Mouse (Mus musculus): ENCODE measurements around the gene Rab20. TPM values are rescaled to one million over a fixed set of nuclear protein-coding genes. Genes with fewer than 3 reads are reported as not detected.

Gene Rab20
- total and polyA plus RNA-seq, 2 experiments from 2014 or later = 52.0 to 84.5 TPM

GRCm38 (mm10) chr8:11487229-11487628 lies 8.7 kb upstream of the Rab20 start:
- Histone ChIP-seq H3K9me3 (replicated peaks; ENCODE audit: control insufficient read depth, low read length) (no peaks in the 10 kb centered on the region), H3K27ac (ENCODE audit: low read depth) (no peak overlapping the region), H3K9ac (replicated peaks; ENCODE audit: low read depth, low read length) (no peak overlapping the region), H3K27me3 (ENCODE audit: control insufficient read depth, insufficient read depth, low read length) (no peaks in the 10 kb centered on the region), H3K4me2 (ENCODE audit: low read depth, low read length) (no peak overlapping the region), H3K36me3 (replicated peaks; ENCODE audit: control insufficient read depth, insufficient read depth, low read length) (no peaks in the 10 kb centered on the region), H3K4me3 (ENCODE audit: low read depth, low read length) (no peak overlapping the region), H3K4me1 (ENCODE audit: control insufficient read depth, insufficient read depth) (peaks cover 3% of the 10 kb centered on the region; the same call in 1 of the 2 replicates)
- TF ChIP-seq CTCF (IDR thresholded peaks at IDR 0.05; ENCODE audit: low read depth) (no peak), EP300 (IDR thresholded peaks at IDR 0.05; ENCODE audit: low read depth) (no peak)
- DNase-seq (ENCODE audit: low spot score) (no peak), ATAC-seq (ENCODE audit: insufficient read depth, low read depth) (no peak)
- WGBS = 55% methylated on average over 4 of the region's 4 CpGs

GRCm38 (mm10) chr8:11486142-11486541 lies 7.6 kb upstream of the Rab20 start:
- Histone ChIP-seq H3K27ac (ENCODE audit: low read depth) (no peak overlapping the region), H3K27me3 (ENCODE audit: control insufficient read depth, insufficient read depth, low read length) (no peaks in the 10 kb centered on the region), H3K4me2 (ENCODE audit: low read depth, low read length) (no peak overlapping the region), H3K4me3 (ENCODE audit: low read depth, low read length) (no peak overlapping the region), H3K4me1 (ENCODE audit: control insufficient read depth, insufficient read depth) (peaks cover 8% of the 10 kb centered on the region; the same call in 1 of the 2 replicates), H3K36me3 (replicated peaks; ENCODE audit: control insufficient read depth, insufficient read depth, low read length) (no peaks in the 10 kb centered on the region), H3K9ac (replicated peaks; ENCODE audit: low read depth, low read length) (no peak overlapping the region), H3K9me3 (replicated peaks; ENCODE audit: control insufficient read depth, low read length) (no peaks in the 10 kb centered on the region)
- peak; percentile 19; the same call in 1 of the 2 replicates for ATAC-seq (ENCODE audit: insufficient read depth, low read depth)
- TF ChIP-seq EP300 (IDR thresholded peaks at IDR 0.05; ENCODE audit: low read depth) = no peak
- TF ChIP-seq CTCF (IDR thresholded peaks at IDR 0.05; ENCODE audit: low read depth) = peak; percentile 98
- 17% methylated on average over 7 of the region's 7 CpGs for WGBS
- peak; percentile 60 for DNase-seq (ENCODE audit: low spot score)

- Histone ChIP-seq H3K27ac (ENCODE audit: low read depth) (peak overlapping the region; percentile 87), H3K4me3 (ENCODE audit: low read depth, low read length) (no peak overlapping the region), H3K36me3 (replicated peaks; ENCODE audit: control insufficient read depth, insufficient read depth, low read length) (no peaks in the 10 kb centered on the region), H3K9ac (replicated peaks; ENCODE audit: low read depth, low read length) (no peak overlapping the region), H3K4me2 (ENCODE audit: low read depth, low read length) (no peak overlapping the region), H3K27me3 (ENCODE audit: control insufficient read depth, insufficient read depth, low read length) (no peaks in the 10 kb centered on the region), H3K9me3 (replicated peaks; ENCODE audit: control insufficient read depth, low read length) (no peaks in the 10 kb centered on the region), H3K4me1 (ENCODE audit: control insufficient read depth, insufficient read depth) (peaks cover 8% of the 10 kb centered on the region; the same call in 1 of the 2 replicates)
- DNase-seq (ENCODE audit: low spot score) (peak; percentile 85), ATAC-seq (ENCODE audit: insufficient read depth, low read depth) (peak; percentile 69)
- WGBS = 26% methylated on average over 3 of the region's 3 CpGs
- TF ChIP-seq CTCF (IDR thresholded peaks at IDR 0.05; ENCODE audit: low read depth) (no peak), EP300 (IDR thresholded peaks at IDR 0.05; ENCODE audit: low read depth) (peak; percentile 53; the same call in 1 of the 2 replicates)
These were observed 4.0 kb upstream of the Rab20 start for GRCm38 (mm10) chr8:11482537-11482936.

GRCm38 (mm10) chr8:11481876-11482275 lies 3.4 kb upstream of the Rab20 start:
- WGBS = 76% methylated on average over 3 of the region's 3 CpGs
- H3K27ac ChIP-seq (ENCODE audit: low read depth) = peak overlapping the region; percentile 87
- no peaks in the 10 kb centered on the region for H3K9me3 ChIP-seq (replicated peaks; ENCODE audit: control insufficient read depth, low read length)
- no peak overlapping the region for H3K4me2 ChIP-seq (ENCODE audit: low read depth, low read length)
- H3K36me3 ChIP-seq (replicated peaks; ENCODE audit: control insufficient read depth, insufficient read depth, low read length) = no peaks in the 10 kb centered on the region
- peaks cover 8% of the 10 kb centered on the region; the same call in 1 of the 2 replicates for H3K4me1 ChIP-seq (ENCODE audit: control insufficient read depth, insufficient read depth)
- no peak for TF ChIP-seq CTCF (IDR thresholded peaks at IDR 0.05; ENCODE audit: low read depth)
- no peak for TF ChIP-seq EP300 (IDR thresholded peaks at IDR 0.05; ENCODE audit: low read depth)
- no peaks in the 10 kb centered on the region for H3K27me3 ChIP-seq (ENCODE audit: control insufficient read depth, insufficient read depth, low read length)
- DNase-seq (ENCODE audit: low spot score) (no peak), ATAC-seq (ENCODE audit: insufficient read depth, low read depth) (no peak)
- no peak overlapping the region for H3K9ac ChIP-seq (replicated peaks; ENCODE audit: low read depth, low read length)
- H3K4me3 ChIP-seq (ENCODE audit: low read depth, low read length) = no peak overlapping the region

- Histone ChIP-seq H3K4me1 (ENCODE audit: control insufficient read depth, insufficient read depth) (peaks cover 21% of the 10 kb centered on the region), H3K27me3 (ENCODE audit: control insufficient read depth, insufficient read depth, low read length) (no peaks in the 10 kb centered on the region), H3K27ac (ENCODE audit: low read depth) (peak overlapping the region; percentile 97), H3K9me3 (replicated peaks; ENCODE audit: control insufficient read depth, low read length) (no peaks in the 10 kb centered on the region), H3K36me3 (replicated peaks; ENCODE audit: control insufficient read depth, insufficient read depth, low read length) (no peaks in the 10 kb centered on the region), H3K9ac (replicated peaks; ENCODE audit: low read depth, low read length) (peak overlapping the region; percentile 79; the same call in 1 of the 2 replicates), H3K4me2 (ENCODE audit: low read depth, low read length) (peak overlapping the region; percentile 94), H3K4me3 (ENCODE audit: low read depth, low read length) (peak overlapping the region; percentile 73)
- WGBS = 22% methylated on average over 14 of the region's 14 CpGs
- no peak for DNase-seq (ENCODE audit: low spot score)
- no peak for ATAC-seq (ENCODE audit: insufficient read depth, low read depth)
- TF ChIP-seq EP300 (IDR thresholded peaks at IDR 0.05; ENCODE audit: low read depth) (no peak), CTCF (IDR thresholded peaks at IDR 0.05; ENCODE audit: low read depth) (no peak)
These were observed 1.1 kb upstream of the Rab20 start for GRCm38 (mm10) chr8:11479591-11479990.
